ENCODE assay signal across 8 mouse cellular contexts in genomic region chr19:42272003-42272963, GRCm38 (mm10). TPM values are rescaled to one million over a fixed set of nuclear protein-coding genes. Genes with fewer than 3 reads are reported as not detected.
DNase-seq lines count a peak whose midpoint lies in the region.

No protein-coding gene starts in this region.

- peak; percentile 34 for DNase-seq in CD4-positive helper T cell, adult 2 months (ENCODE audit: low read depth, low spot score)
- peak; percentile 78 to 85 for DNase-seq in adrenal gland, adult 18-20 months (ENCODE audit: low spot score in 2 of 2)
- peak; percentile 86 for DNase-seq in embryo, embryonic 10 days (ENCODE audit: low spot score)
- DNase-seq in gastrocnemius, postnatal 14 days, result peak; percentile 55
- peak; percentile 94 for DNase-seq in layer of hippocampus, adult 11-12 months (ENCODE audit: low spot score)
- peak; percentile 75 for DNase-seq in lung, postnatal 10 days
- DNase-seq in right cerebral cortex, adult 18-20 months, result peak; percentile 86
- DNase-seq in urinary bladder, postnatal 10 days (ENCODE audit: low spot score), result peak; percentile 25

- intact Hi-C loops in gastrocnemius, postnatal 14 days (cut with DNase I; ENCODE audit: low total_unique reads), result no loop called here

RNA-seq across cellular contexts. Expression of gene Golga7b, which starts 24.9 kb away (rescaled TPM):
- total RNA-seq in adrenal gland, adult 18-20 months (2021), result 1 to 10 TPM in 1 of 2 experiments, under 1 TPM in 1; 0.93 to 2.5 TPM
- 1 to 10 TPM; 3.1 to 4.8 TPM for total RNA-seq in gastrocnemius, postnatal 14 days (2021)

Comparison
In these comparisons a context has a peak if more than half of its experiments do, and no peak if none do; other contexts are left out.
1. Peak in every context shown above with its lines: DNase-seq.
2. DNase-seq: peak in every context shown above with its lines; median percentile 94 in layer of hippocampus, adult 11-12 months; 86 in embryo, embryonic 10 days; 86 in right cerebral cortex, adult 18-20 months; 82 in adrenal gland, adult 18-20 months; 75 in lung, postnatal 10 days; 55 in gastrocnemius, postnatal 14 days; 34 in CD4-positive helper T cell, adult 2 months; 25 in urinary bladder, postnatal 10 days.